Mouse (Mus musculus) myocyte (in vitro differentiated cells): ENCODE measurements around the gene Vmn1r59. TPM values are rescaled to one million over a fixed set of nuclear protein-coding genes. Genes with fewer than 3 reads are reported as not detected.
"Not testable (repeated sequence)": the region's sequence is repeated elsewhere in the genome, so short reads cannot be mapped to it uniquely, and the experiment has no call there.

Experiments used
- H3K27me3 ChIP-seq: one replicate; pipeline ENCODE4 v1.6.1; 2011; ENCODE audit not compliant: control insufficient read depth, insufficient read depth, insufficient read length
- H3K36me3 ChIP-seq: one replicate; pipeline ENCODE4 v1.6.1; 2011; ENCODE audit not compliant: control insufficient read depth, insufficient read depth
- H3K4me2 ChIP-seq: one replicate; pipeline ENCODE4 v1.6.1; 2011; ENCODE audit warnings: low read depth, control low read depth
- H3K4me3 ChIP-seq: one replicate; pipeline ENCODE4 v1.5.1; 2011; ENCODE audit warnings: mild to moderate bottlenecking, control low read depth, moderate library complexity
- H3K79me2 ChIP-seq: one replicate; pipeline ENCODE4 v1.6.1; 2011; ENCODE audit not compliant: control insufficient read depth, insufficient read depth
- H3ac ChIP-seq: one replicate; pipeline ENCODE4 v1.6.1; 2011; ENCODE audit not compliant: control insufficient read depth, insufficient read length
- CEBPB ChIP-seq: IDR thresholded peaks from 2 replicates; pipeline ENCODE4 v1.6.1; 2011; ENCODE audit warnings: mild to moderate bottlenecking, moderate library complexity; ENCODE audit not compliant: poor library complexity, insufficient read depth, severe bottlenecking
- E2F4 ChIP-seq: IDR thresholded peaks from one replicate; pipeline ENCODE4 v1.6.1; 2011; ENCODE audit warnings: mild to moderate bottlenecking, control low read depth, moderate library complexity; ENCODE audit not compliant: insufficient read depth
- MAX ChIP-seq: IDR thresholded peaks from one replicate; pipeline ENCODE4 v1.6.1; 2011; ENCODE audit warnings: low read depth, mild to moderate bottlenecking, control low read depth
- MYOD1 ChIP-seq, 3 experiments: IDR thresholded peaks; one replicate each; pipeline ENCODE4 v1.6.1; 2011; ENCODE audit warnings: control low read depth in 2 of 3, low read depth in 2 of 3, mild to moderate bottlenecking in 2 of 3, moderate library complexity in 1 of 3; ENCODE audit not compliant: insufficient read length in 2 of 3, control insufficient read depth in 1 of 3
- MYOG ChIP-seq, 3 experiments: IDR thresholded peaks; one replicate each; pipeline ENCODE4 v1.6.1; 2011; ENCODE audit warnings: control low read depth in 2 of 3, low read depth in 2 of 3, mild to moderate bottlenecking in 2 of 3; ENCODE audit not compliant: insufficient read length in 2 of 3, control insufficient read depth in 1 of 3, insufficient read depth in 1 of 3
- POLR2A ChIP-seq: IDR thresholded peaks from one replicate; pipeline ENCODE4 v1.6.1; 2011; ENCODE audit warnings: low read depth, mild to moderate bottlenecking, control low read depth, moderate library complexity; ENCODE audit not compliant: insufficient read length
- POLR2AphosphoS2 ChIP-seq: IDR thresholded peaks from one replicate; pipeline ENCODE4 v1.6.1; 2011; ENCODE audit warnings: low read depth, control low read depth; ENCODE audit not compliant: insufficient read length
- REST ChIP-seq: IDR thresholded peaks from one replicate; pipeline ENCODE4 v1.6.1; 2011; ENCODE audit warnings: mild to moderate bottlenecking, control low read depth, moderate library complexity; ENCODE audit not compliant: insufficient read depth, insufficient read length
- SRF ChIP-seq: IDR thresholded peaks from one replicate; pipeline ENCODE4 v1.6.1; 2011; ENCODE audit warnings: low read depth; ENCODE audit not compliant: control insufficient read depth, insufficient read length
- TCF12 ChIP-seq: IDR thresholded peaks from one replicate; pipeline ENCODE4 v1.6.1; 2011; ENCODE audit warnings: mild to moderate bottlenecking, control low read depth; ENCODE audit not compliant: poor library complexity, insufficient read depth, severe bottlenecking
- TCF3 ChIP-seq: IDR thresholded peaks from one replicate; pipeline ENCODE4 v1.6.1; 2011; ENCODE audit warnings: low read depth, control low read depth; ENCODE audit not compliant: insufficient read length
- USF1 ChIP-seq: IDR thresholded peaks from one replicate; pipeline ENCODE4 v1.6.1; 2011; ENCODE audit warnings: low read depth, mild to moderate bottlenecking, control low read depth, moderate library complexity
- polyA plus RNA-seq: library from polyadenylated mRNA; unstranded; fragments of >200 nt; fragmentation: generic; extraction: Trizol; gene quantifications from one replicate; pipeline ENCODE4 v1.2.1, GENCODE M21; 2012; ENCODE audit warnings: missing spikeins

Gene Vmn1r59
- polyA plus RNA-seq, result not detected

- no peaks in the 10 kb centered on the region for H3K36me3 ChIP-seq
- TF ChIP-seq CEBPB (no peak), POLR2AphosphoS2 (no peak)
- no peaks in the 10 kb centered on the region for H3K79me2 ChIP-seq
- H3K4me3 ChIP-seq, result no peak within 1 kb of the TSS
- no peak within 1 kb of the TSS for H3ac ChIP-seq
- H3K4me2 ChIP-seq, result no peak within 1 kb of the TSS
- H3K27me3 ChIP-seq, result no peaks in the 10 kb centered on the region
These were observed at the start of gene Vmn1r59 for GRCm38 (mm10) chr7:5456674-5457073. TSS of gene Vmn1r59 (minus strand) at chr7:5456774.

- H3K36me3 ChIP-seq, H3ac ChIP-seq: not testable (repeated sequence)
These were observed 37.3 kb upstream of the Vmn1r59 start, which contains the start of gene Vmn2r28 for GRCm38 (mm10) chr7:5493856-5494255. TSS of gene Vmn2r28 (minus strand) at chr7:5493956.

GRCm38 (mm10) chr7:5454011-5454410 lies 2.6 kb downstream of the Vmn1r59 start:
- H3K36me3 ChIP-seq, H3K4me2 ChIP-seq, H3K79me2 ChIP-seq, H3K27me3 ChIP-seq, H3ac ChIP-seq, H3K4me3 ChIP-seq: not testable (repeated sequence)

More at GRCm38 (mm10) chr7:5493856-5494255, 37.3 kb upstream of the Vmn1r59 start, which contains the start of gene Vmn2r28:
- not testable (repeated sequence) for H3K27me3 ChIP-seq, H3K4me3 ChIP-seq, H3K4me2 ChIP-seq, H3K79me2 ChIP-seq

GRCm38 (mm10) chr7:5448627-5449026 lies 7.9 kb downstream of the Vmn1r59 start:
- Histone ChIP-seq H3K4me3 (no peak overlapping the region), H3ac (no peak overlapping the region), H3K79me2 (no peaks in the 10 kb centered on the region), H3K4me2 (no peak overlapping the region), H3K27me3 (no peaks in the 10 kb centered on the region), H3K36me3 (no peaks in the 10 kb centered on the region)
- TF ChIP-seq E2F4, result no peak
- no peak for TF ChIP-seq USF1
- no peak for TF ChIP-seq TCF12
- TF ChIP-seq POLR2AphosphoS2, result no peak
- TF ChIP-seq POLR2A, result no peak
- TF ChIP-seq SRF, result no peak
- no peak for TF ChIP-seq MYOD1 (IDR thresholded peaks at IDR 0.05; ENCODE audit: control insufficient read depth in 1 of 3, insufficient read length in 2 of 3, low read depth in 2 of 3)
- no peak for TF ChIP-seq TCF3
- no peak for TF ChIP-seq CEBPB
- no peak for TF ChIP-seq MAX
- TF ChIP-seq MYOG (IDR thresholded peaks at IDR 0.05; ENCODE audit: control insufficient read depth in 1 of 3, insufficient read depth in 1 of 3, insufficient read length in 2 of 3, low read depth in 2 of 3), result no peak
- TF ChIP-seq REST, result no peak

GRCm38 (mm10) chr7:5413296-5413695 lies 43.3 kb downstream of the Vmn1r59 start, which contains the start of gene Vmn1r58:
TSS of gene Vmn1r58 (minus strand) at chr7:5413396.
- not testable (repeated sequence) for H3K4me2 ChIP-seq, H3K36me3 ChIP-seq, H3ac ChIP-seq, H3K4me3 ChIP-seq, H3K27me3 ChIP-seq, H3K79me2 ChIP-seq

- H3K4me2 ChIP-seq, result no peak overlapping the region
- H3K27me3 ChIP-seq, result no peaks in the 10 kb centered on the region
- no peak overlapping the region for H3ac ChIP-seq
- H3K79me2 ChIP-seq, result no peaks in the 10 kb centered on the region
- H3K4me3 ChIP-seq, result no peak overlapping the region
- no peak for TF ChIP-seq SRF
- TF ChIP-seq MYOD1 (IDR thresholded peaks at IDR 0.05; ENCODE audit: control insufficient read depth in 1 of 3, insufficient read length in 2 of 3, low read depth in 2 of 3), result peak in 1 of 3 experiments; percentile 11
- no peak for TF ChIP-seq POLR2AphosphoS2
- H3K36me3 ChIP-seq, result no peaks in the 10 kb centered on the region
These were observed 50.4 kb downstream of the Vmn1r59 start for GRCm38 (mm10) chr7:5406201-5406600.

Other genes with a start within 250 kb of the Vmn1r59 start
- not detected for gene Vmn1r57, start 238.3 kb downstream of the Vmn1r59 start, polyA plus RNA-seq
- not detected for gene Gm5065, start 106.2 kb downstream of the Vmn1r59 start, polyA plus RNA-seq
- gene Nlrp2, start 105.7 kb downstream of the Vmn1r59 start, polyA plus RNA-seq, result not detected
- gene Vmn1r58, start 43.4 kb downstream of the Vmn1r59 start, polyA plus RNA-seq, result not detected
- gene Vmn2r28, start 37.2 kb upstream of the Vmn1r59 start, polyA plus RNA-seq, result not detected
- gene Vmn1r60, start 90.5 kb upstream of the Vmn1r59 start, polyA plus RNA-seq, result not detected
- gene Vmn1r61, start 156.5 kb upstream of the Vmn1r59 start, polyA plus RNA-seq, result not detected
- not detected for gene Vmn1r62, start 216.9 kb upstream of the Vmn1r59 start, polyA plus RNA-seq